In genomic region chr4:34976916-34977702, GRCm38 (mm10) we compare ENCODE assay signal across 18 mouse cellular contexts.
DNase-seq lines count a peak whose midpoint lies in the region; ATAC-seq lines count a peak whose summit lies in the region.
"Had no signal": no experiment of that assay in that cellular context is flagged by ENCODE, and none has a peak within 500 bp of the region (broad histone marks: within the 10 kb centered on the region; RNA-seq: fewer than 3 reads in every experiment).

No protein-coding gene starts in this region.

- no peak overlapping the region for H3K4me3 ChIP-seq in heart, embryonic 16.5 days (ENCODE audit: low read length)
- H3K4me3 ChIP-seq in liver, embryonic 16.5 days (ENCODE audit: low read depth, low read length): no peak overlapping the region
- H3K4me3 ChIP-seq in liver, embryonic 11.5 days (ENCODE audit: low read depth, low read length): no peak overlapping the region
- no peak overlapping the region for H3K4me3 ChIP-seq in stomach, embryonic 16.5 days (replicated peaks; ENCODE audit: low read length)
- H3K4me3 ChIP-seq: embryonic facial prominence, embryonic 15.5 days; left cerebral cortex, adult 2 months; limb, embryonic 10.5 days; midbrain, embryonic 10.5 days had no signal

- no peak for ATAC-seq in heart, embryonic 16.5 days (replicated peaks; ENCODE audit: extremely low read depth, insufficient read depth, low FRiP score)
- ATAC-seq in liver, embryonic 16.5 days (ENCODE audit: low read depth): 0 out of 2 replicates have a peak, but pooled peaks have one; percentile 45
- no peak for ATAC-seq in liver, embryonic 11.5 days (replicated peaks; ENCODE audit: low FRiP score)
- ATAC-seq in stomach, embryonic 16.5 days (ENCODE audit: insufficient read depth, low FRiP score): no peak

- H3K4me1 ChIP-seq in heart, embryonic 16.5 days (ENCODE audit: control insufficient read depth, insufficient read depth, low read length): peaks cover 20% of the 10 kb centered on the region
- peaks cover 2% of the 10 kb centered on the region; the same call in 1 of the 2 replicates for H3K4me1 ChIP-seq in liver, embryonic 16.5 days (ENCODE audit: control insufficient read depth, low read depth, low read length)
- no peaks in the 10 kb centered on the region for H3K4me1 ChIP-seq in liver, embryonic 11.5 days (replicated peaks; ENCODE audit: control insufficient read depth, insufficient read depth, low read length)
- H3K4me1 ChIP-seq in stomach, embryonic 16.5 days (ENCODE audit: control insufficient read depth, insufficient read depth, low read length): peaks cover 12% of the 10 kb centered on the region
- H3K4me1 ChIP-seq: embryonic facial prominence, embryonic 15.5 days had no signal

- H3K27me3 ChIP-seq in heart, embryonic 16.5 days (ENCODE audit: control insufficient read depth, insufficient read depth, low read length): no peaks in the 10 kb centered on the region
- H3K27me3 ChIP-seq in liver, embryonic 16.5 days (ENCODE audit: control insufficient read depth, insufficient read depth, low read depth, low read length): no peaks in the 10 kb centered on the region
- H3K27me3 ChIP-seq in liver, embryonic 11.5 days (replicated peaks; ENCODE audit: control insufficient read depth, insufficient read depth, low read length): no peaks in the 10 kb centered on the region
- no peaks in the 10 kb centered on the region for H3K27me3 ChIP-seq in stomach, embryonic 16.5 days (ENCODE audit: control insufficient read depth, insufficient read depth, low read length)
- H3K27me3 ChIP-seq: embryonic facial prominence, embryonic 15.5 days had no signal

- H3K9ac ChIP-seq in heart, embryonic 16.5 days (ENCODE audit: low read length): no peak overlapping the region
- no peak overlapping the region for H3K9ac ChIP-seq in liver, embryonic 16.5 days (ENCODE audit: low read depth, low read length)
- no peak overlapping the region for H3K9ac ChIP-seq in liver, embryonic 11.5 days (ENCODE audit: low read depth, low read length)
- no peak overlapping the region for H3K9ac ChIP-seq in stomach, embryonic 16.5 days (ENCODE audit: low read length)
- H3K9ac ChIP-seq: embryonic facial prominence, embryonic 15.5 days; liver, embryonic 14.5 days had no signal

- WGBS in heart, embryonic 16.5 days: 85% methylated on average over 4 of the region's 4 CpGs
- 65% methylated on average over 4 of the region's 4 CpGs for WGBS in liver, embryonic 16.5 days (ENCODE audit: insufficient replicate concordance)
- WGBS in liver, embryonic 11.5 days: 80% methylated on average over 4 of the region's 4 CpGs
- 83% methylated on average over 4 of the region's 4 CpGs for WGBS in stomach, embryonic 16.5 days

- peak overlapping the region; percentile 86 for H3K27ac ChIP-seq in heart, embryonic 16.5 days (ENCODE audit: low read length)
- no peak overlapping the region for H3K27ac ChIP-seq in liver, embryonic 16.5 days (ENCODE audit: low read length)
- no peak overlapping the region for H3K27ac ChIP-seq in liver, embryonic 11.5 days (ENCODE audit: low read depth, low read length)
- peak overlapping the region; percentile 48 for H3K27ac ChIP-seq in stomach, embryonic 16.5 days (ENCODE audit: low read length)
- H3K27ac ChIP-seq: embryonic facial prominence, embryonic 15.5 days; left cerebral cortex, adult 2 months; limb, embryonic 10.5 days; liver, embryonic 14.5 days; macrophage; midbrain, embryonic 10.5 days had no signal

- DNase-seq in cerebellum, postnatal 10 days: peak; percentile 34 to 39
- DNase-seq in cerebellum, postnatal 36 days: no peak
- DNase-seq in heart, postnatal 25 days (ENCODE audit: low spot score): no peak
- no peak for DNase-seq in liver, embryonic 11.5 days (ENCODE audit: low spot score)
- DNase-seq in left cerebral cortex, adult 8-10 months (ENCODE audit: low spot score in 2 of 2): no peak
- DNase-seq: B cell, adult 2 months; kidney, adult 8-10 months; retina, postnatal 1 day; thymus, postnatal 14 days had no signal

- peak overlapping the region; percentile 47 for H3K4me2 ChIP-seq in heart, embryonic 16.5 days (ENCODE audit: low read depth, low read length)
- H3K4me2 ChIP-seq in liver, embryonic 16.5 days (ENCODE audit: low read depth, low read length): no peak overlapping the region
- no peak overlapping the region for H3K4me2 ChIP-seq in liver, embryonic 11.5 days
- H3K4me2 ChIP-seq in stomach, embryonic 16.5 days (ENCODE audit: low read depth, low read length): no peak overlapping the region
- H3K4me2 ChIP-seq: embryonic facial prominence, embryonic 15.5 days had no signal

- no peaks in the 10 kb centered on the region for H3K9me3 ChIP-seq in heart, embryonic 16.5 days (replicated peaks; ENCODE audit: control insufficient read depth, low read length)
- H3K9me3 ChIP-seq in liver, embryonic 16.5 days (replicated peaks; ENCODE audit: control insufficient read depth, low read length): no peaks in the 10 kb centered on the region
- H3K9me3 ChIP-seq in liver, embryonic 11.5 days (ENCODE audit: control insufficient read depth, low read length): no peaks in the 10 kb centered on the region
- H3K9me3 ChIP-seq in stomach, embryonic 16.5 days (replicated peaks; ENCODE audit: control insufficient read depth, low read length): no peaks in the 10 kb centered on the region
- H3K9me3 ChIP-seq: embryonic facial prominence, embryonic 15.5 days; limb, embryonic 10.5 days had no signal

- intact Hi-C loops in heart, postnatal 25 days (cut with DNase I): no loop called here

- no peaks in the 10 kb centered on the region for H3K36me3 ChIP-seq in heart, embryonic 16.5 days (ENCODE audit: control insufficient read depth, insufficient read depth)
- no peaks in the 10 kb centered on the region for H3K36me3 ChIP-seq in liver, embryonic 16.5 days (ENCODE audit: control insufficient read depth, insufficient read depth)
- no peaks in the 10 kb centered on the region for H3K36me3 ChIP-seq in liver, embryonic 11.5 days (ENCODE audit: control insufficient read depth, insufficient read depth, low read length)
- H3K36me3 ChIP-seq in stomach, embryonic 16.5 days (ENCODE audit: control insufficient read depth, insufficient read depth, low read length): no peaks in the 10 kb centered on the region
- H3K36me3 ChIP-seq: embryonic facial prominence, embryonic 15.5 days; limb, embryonic 10.5 days had no signal

Comparison
In these comparisons a context has a peak if more than half of its experiments do, and no peak if none do; other contexts are left out.
1. DNase-seq: peak in cerebellum, postnatal 10 days (2 of 2); none in cerebellum, postnatal 36 days (0 of 2), heart, postnatal 25 days (single experiment), liver, embryonic 11.5 days (single experiment) and left cerebral cortex, adult 8-10 months (0 of 2).
2. H3K27ac ChIP-seq: peak in heart, embryonic 16.5 days (single experiment) and stomach, embryonic 16.5 days (single experiment); none in liver, embryonic 16.5 days (single experiment) and liver, embryonic 11.5 days (single experiment).